Mouse (Mus musculus) B cell, adult 2 months (primary cell): ENCODE measurements around the gene Coro1b.
A peak's percentile ranks its signal among the peaks of the same experiment; 100 is the strongest.

Source experiments
- DNase-seq, 2 experiments: peaks; one replicate each; pipeline ENCODE4 v3.0.0; 2022

The Coro1b gene

GRCm38 (mm10) chr19:4162646-4163542 lies 14.5 kb downstream of the Coro1b start, which contains the start of gene Rps6kb2:
Gene Rps6kb2 (minus strand): TSS chr19:4163354.
- peak; percentile 95 to 96 for DNase-seq

- no peak for DNase-seq
These were observed 15.1 kb downstream of the Coro1b start for GRCm38 (mm10) chr19:4163543-4163887.

GRCm38 (mm10) chr19:4164100-4164499 lies 15.7 kb downstream of the Coro1b start:
- DNase-seq = no peak

GRCm38 (mm10) chr19:4164721-4165120 lies 16.3 kb downstream of the Coro1b start:
- no peak for DNase-seq

- DNase-seq = no peak
These were observed 18.5 kb downstream of the Coro1b start for GRCm38 (mm10) chr19:4166678-4167476.

GRCm38 (mm10) chr19:4169378-4169784 lies 21.0 kb downstream of the Coro1b start:
- peak; percentile 99 for DNase-seq

- no peak for DNase-seq
These were observed 21.4 kb downstream of the Coro1b start for GRCm38 (mm10) chr19:4169810-4170209.

GRCm38 (mm10) chr19:4170723-4171392 lies 22.4 kb downstream of the Coro1b start:
- peak in 1 of 2 experiments; percentile 51 for DNase-seq

GRCm38 (mm10) chr19:4171393-4172290 lies 23.2 kb downstream of the Coro1b start:
- DNase-seq = peak; percentile 56 to 62

- no peak for DNase-seq
These were observed 24.5 kb downstream of the Coro1b start for GRCm38 (mm10) chr19:4172925-4173324.

- DNase-seq = no peak
These were observed 27.0 kb downstream of the Coro1b start, which contains the start of gene Carns1 for GRCm38 (mm10) chr19:4175368-4175947. Gene Carns1 (minus strand): TSS chr19:4175479.

GRCm38 (mm10) chr19:4180411-4180810 lies 32.0 kb downstream of the Coro1b start:
- DNase-seq = no peak

- DNase-seq = peak; percentile 87 to 89
These were observed 33.5 kb downstream of the Coro1b start for GRCm38 (mm10) chr19:4181892-4182291.

- DNase-seq = no peak
These were observed 35.3 kb downstream of the Coro1b start for GRCm38 (mm10) chr19:4183689-4184088.

GRCm38 (mm10) chr19:4184976-4185975 lies 36.9 kb downstream of the Coro1b start:
- DNase-seq = peak; percentile 80 to 82

GRCm38 (mm10) chr19:4187303-4187702 lies 38.9 kb downstream of the Coro1b start:
- no peak for DNase-seq

- peak in 1 of 2 experiments; percentile 41 for DNase-seq
These were observed 40.7 kb downstream of the Coro1b start for GRCm38 (mm10) chr19:4189051-4189620.

- peak; percentile 86 to 90 for DNase-seq
These were observed 42.5 kb downstream of the Coro1b start, which contains the start of gene Tbc1d10c for GRCm38 (mm10) chr19:4190831-4191334. Gene Tbc1d10c (minus strand): TSS chr19:4191284.

- peak; percentile 97 for DNase-seq
These were observed 43.3 kb downstream of the Coro1b start, which contains the start of gene Ppp1ca for GRCm38 (mm10) chr19:4191528-4192250. Gene Ppp1ca (plus strand): TSS chr19:4192065.
